In genomic region chr1:75478497-75478896, GRCm38 (mm10) we compare ENCODE assay signal across 7 mouse cellular contexts. TPM values are rescaled to one million over a fixed set of nuclear protein-coding genes. Genes with fewer than 3 reads are reported as not detected.
A peak's percentile ranks its signal among the peaks of the same experiment; 100 is the strongest.
DNase-seq lines count a peak whose midpoint lies in the region; ATAC-seq and TF ChIP-seq lines count a peak whose summit lies in the region.

No protein-coding gene starts in this region.

- no peak for DNase-seq in Patski (ENCODE audit: low read depth, low spot score)
- peak; percentile 71 for DNase-seq in lung, postnatal 10 days
- DNase-seq in frontal cortex, postnatal 25 days (ENCODE audit: low spot score in 2 of 2) = no peak
- DNase-seq in layer of hippocampus, postnatal 10 days (ENCODE audit: low spot score in 2 of 2) = no peak

- H3K27ac ChIP-seq in kidney, embryonic 14.5 days (ENCODE audit: low read depth, low read length) = peak overlapping the region; percentile 71

- H3K4me3 ChIP-seq in E14TG2a.4 (replicated peaks; ENCODE audit: low read length) = peak overlapping the region; percentile 96
- H3K4me3 ChIP-seq in kidney, embryonic 14.5 days (ENCODE audit: low read length) = peak overlapping the region; percentile 80

- TF ChIP-seq CTCF in E14TG2a.4 (conservative IDR thresholded peaks at IDR 0.05; ENCODE audit: low read length) (no peak), Patski (IDR thresholded peaks at IDR 0.05) (no peak)

- H3K27me3 ChIP-seq in E14TG2a.4 (ENCODE audit: insufficient read depth, low read length) (peaks cover 38% of the 10 kb centered on the region), Patski (no peaks in the 10 kb centered on the region)
- H3K27me3 ChIP-seq in kidney, embryonic 14.5 days (ENCODE audit: control insufficient read depth, insufficient read depth, low read length) = peaks cover 26% of the 10 kb centered on the region

- CTCF ChIA-PET in Patski (lab: Charles Lee) = interaction anchor here (2.8 to 3.8 kb wide), 2 partner anchors 20 to 81 kb away, joined by 14 to 32 read pairs; no protein-coding TSS in a partner anchor

- POLR2A ChIA-PET in Patski (lab: Charles Lee) = interaction anchor here (0.7 to 1.2 kb wide), 5 partner anchors 9 to 1148 kb away, joined by 3 to 10 read pairs (median 4); no protein-coding TSS in a partner anchor

- H3K9ac ChIP-seq in kidney, embryonic 14.5 days (ENCODE audit: low read depth, low read length) = peak overlapping the region; percentile 74

- H3K36me3 ChIP-seq in E14TG2a.4 (ENCODE audit: insufficient read depth, low read length) = peaks cover 36% of the 10 kb centered on the region
- peaks cover 34% of the 10 kb centered on the region for H3K36me3 ChIP-seq in kidney, embryonic 14.5 days (ENCODE audit: control insufficient read depth, insufficient read depth, low read length)

- H3K9me3 ChIP-seq in E14TG2a.4 (ENCODE audit: low read length) = no peaks in the 10 kb centered on the region
- H3K9me3 ChIP-seq in kidney, embryonic 14.5 days (ENCODE audit: control insufficient read depth, low read length) = no peaks in the 10 kb centered on the region

- in situ Hi-C loops in Patski (cut with MboI; ENCODE audit: low pct_unique_long_range_greater_than_20kb) = loop anchor here (5.0 to 10.0 kb wide), 2 partner anchors 79 to 116 kb away; no protein-coding TSS in a partner anchor

- WGBS in kidney, embryonic 14.5 days = 1% methylated on average over 13 of the region's 25 CpGs

- peaks cover 80% of the 10 kb centered on the region for H3K4me1 ChIP-seq in E14TG2a.4 (replicated peaks; ENCODE audit: low read depth, low read length)
- H3K4me1 ChIP-seq in kidney, embryonic 14.5 days (ENCODE audit: control insufficient read depth, insufficient read depth, low read length) = peaks cover 14% of the 10 kb centered on the region

- peak overlapping the region; percentile 84 for H3K4me2 ChIP-seq in kidney, embryonic 14.5 days (replicated peaks; ENCODE audit: low read depth, low read length)

- ATAC-seq in Patski = peak; percentile 6
- 0 out of 2 replicates have a peak, but pooled peaks have one; percentile 15 for ATAC-seq in granulocyte monocyte progenitor cell, adult 5-6 weeks (replicated peaks; ENCODE audit: poor library complexity, severe bottlenecking)
- ATAC-seq in kidney, embryonic 14.5 days (ENCODE audit: low FRiP score, low TSS enrichment) = no peak

RNA-seq across cellular contexts. Expression of gene Chpf, which starts 0.6 kb away (rescaled TPM):
- 65.0 TPM for polyA plus RNA-seq in Patski (2021)
- 2.5 TPM in 1 of 2 replicates, not detected in the other for total RNA-seq in granulocyte monocyte progenitor cell, adult 5-6 weeks (2014; fragmentation: Nextera tagmentation)
- total RNA-seq in granulocyte monocyte progenitor cell, adult 5-6 weeks (2017) = 0.62 and 1.0 TPM in 2 replicates
- 37.1 and 41.4 TPM in 2 replicates for polyA plus RNA-seq in kidney, embryonic 14.5 days (2014; fragmentation: Nextera tagmentation; extraction: Ambion mirVana)
- total RNA-seq in layer of hippocampus, postnatal 10 days (2021) = 10 to 100 TPM; 78.4 to 79.4 TPM

RNA-seq across cellular contexts. Expression of gene Tmem198, which starts 0.8 kb away (rescaled TPM):
- polyA plus RNA-seq in Patski (2021) = 1.7 TPM
- not detected in 2 replicates for total RNA-seq in granulocyte monocyte progenitor cell, adult 5-6 weeks (2014; fragmentation: Nextera tagmentation)
- not detected in 2 replicates for total RNA-seq in granulocyte monocyte progenitor cell, adult 5-6 weeks (2017)
- polyA plus RNA-seq in kidney, embryonic 14.5 days (2014; fragmentation: Nextera tagmentation; extraction: Ambion mirVana) = 0.62 and 1.1 TPM in 2 replicates
- 10 to 100 TPM; 48.3 to 53.8 TPM for total RNA-seq in layer of hippocampus, postnatal 10 days (2021)

RNA-seq across cellular contexts. Expression of gene Obsl1, which starts 27.8 kb away (rescaled TPM):
- polyA plus RNA-seq in Patski (2021) = 33.3 TPM
- total RNA-seq in granulocyte monocyte progenitor cell, adult 5-6 weeks (2014; fragmentation: Nextera tagmentation) = not detected in 2 replicates
- total RNA-seq in granulocyte monocyte progenitor cell, adult 5-6 weeks (2017) = not detected in 2 replicates
- 79.8 and 83.2 TPM in 2 replicates for polyA plus RNA-seq in kidney, embryonic 14.5 days (2014; fragmentation: Nextera tagmentation; extraction: Ambion mirVana)
- total RNA-seq in layer of hippocampus, postnatal 10 days (2021) = 10 to 100 TPM; 30.7 to 38.2 TPM

RNA-seq across cellular contexts. Expression of gene Asic4, which starts 28.3 kb away (rescaled TPM):
- polyA plus RNA-seq in Patski (2021) = 0.04 TPM
- not detected in 2 replicates for total RNA-seq in granulocyte monocyte progenitor cell, adult 5-6 weeks (2014; fragmentation: Nextera tagmentation)
- not detected in 2 replicates for total RNA-seq in granulocyte monocyte progenitor cell, adult 5-6 weeks (2017)
- 0.32 and 0.41 TPM in 2 replicates for polyA plus RNA-seq in kidney, embryonic 14.5 days (2014; fragmentation: Nextera tagmentation; extraction: Ambion mirVana)
- 10 to 100 TPM; 16.2 to 17.4 TPM for total RNA-seq in layer of hippocampus, postnatal 10 days (2021)

RNA-seq across cellular contexts. Expression of gene Inha, which starts 28.4 kb away (rescaled TPM):
- polyA plus RNA-seq in Patski (2021) = 5.7 TPM
- not detected in 2 replicates for total RNA-seq in granulocyte monocyte progenitor cell, adult 5-6 weeks (2014; fragmentation: Nextera tagmentation)
- total RNA-seq in granulocyte monocyte progenitor cell, adult 5-6 weeks (2017) = not detected in 2 replicates
- 2.7 and 3.0 TPM in 2 replicates for polyA plus RNA-seq in kidney, embryonic 14.5 days (2014; fragmentation: Nextera tagmentation; extraction: Ambion mirVana)
- total RNA-seq in layer of hippocampus, postnatal 10 days (2021) = 10 to 100 TPM; 25.5 to 28.4 TPM

Comparison
In these comparisons a context has a peak if more than half of its experiments do, and no peak if none do; other contexts are left out.
1. RNA of gene Chpf, which starts 0.6 kb away (total RNA-seq): 78.4 to 79.4 TPM in layer of hippocampus, postnatal 10 days; 0.62 to 2.5 TPM in granulocyte monocyte progenitor cell, adult 5-6 weeks; every median in the first group is over 10 times any median in the second.
2. RNA of gene Tmem198, which starts 0.8 kb away (total RNA-seq): 48.3 to 53.8 TPM in layer of hippocampus, postnatal 10 days; not detected in granulocyte monocyte progenitor cell, adult 5-6 weeks; every median in the first group is over 10 times any median in the second.
3. RNA of gene Obsl1, which starts 27.8 kb away (total RNA-seq): 30.7 to 38.2 TPM in layer of hippocampus, postnatal 10 days; not detected in granulocyte monocyte progenitor cell, adult 5-6 weeks; every median in the first group is over 10 times any median in the second.